Mouse (Mus musculus) kidney, adult 8-10 months (tissue): ENCODE measurements around the gene Cep164.
"Not testable (repeated sequence)": the region's sequence is repeated elsewhere in the genome, so short reads cannot be mapped to it uniquely, and the experiment has no call there.

Source experiments
- DNase-seq, 2 experiments: peaks; one replicate each; pipeline ENCODE4 v3.0.0; 2022

Gene Cep164

GRCm38 (mm10) chr9:45828291-45828963 lies at the start of gene Cep164:
Gene Cep164 (minus strand): TSS chr9:45828691.
- DNase-seq, result peak; percentile 91

DNA sequence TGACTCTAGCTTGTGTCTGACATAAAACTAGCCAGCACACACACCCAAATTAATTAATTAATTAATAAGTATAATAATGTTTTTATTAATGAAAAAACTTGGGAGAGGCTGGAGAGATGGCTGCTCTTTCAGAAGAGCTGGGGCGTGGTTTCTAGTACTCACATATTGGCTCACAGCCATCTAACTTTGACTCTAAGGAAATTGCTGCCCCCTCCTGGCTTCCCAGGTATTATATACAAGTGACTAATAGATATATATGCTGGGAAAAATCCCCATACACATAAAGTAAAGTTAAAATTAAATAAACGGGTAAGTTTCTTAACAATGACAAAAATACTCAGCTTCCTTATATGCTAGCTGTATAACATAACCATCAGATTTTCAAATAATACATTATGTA lies 49.4 kb upstream of the Cep164 start:
- peak; percentile 43 to 61 for DNase-seq

DNA sequence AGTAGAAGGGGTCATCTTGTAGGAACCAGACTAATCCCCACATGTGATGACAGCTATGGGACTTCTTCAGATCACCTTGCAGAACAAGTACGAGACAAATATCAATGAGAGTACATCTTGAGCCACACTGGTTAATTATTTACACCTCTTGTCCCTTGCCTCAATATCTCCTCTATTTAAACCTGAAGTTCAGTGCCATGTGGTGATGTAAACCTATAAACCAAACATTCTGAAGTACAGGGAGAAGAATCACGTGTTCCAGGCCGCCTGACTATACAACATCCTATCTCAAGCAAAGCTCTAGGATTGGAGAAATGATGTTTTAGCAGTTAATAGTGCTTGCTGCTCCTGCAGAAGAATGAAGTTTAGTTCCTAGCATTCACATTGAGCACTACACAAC lies 41.8 kb upstream of the Cep164 start:
- DNase-seq, result no peak

DNA sequence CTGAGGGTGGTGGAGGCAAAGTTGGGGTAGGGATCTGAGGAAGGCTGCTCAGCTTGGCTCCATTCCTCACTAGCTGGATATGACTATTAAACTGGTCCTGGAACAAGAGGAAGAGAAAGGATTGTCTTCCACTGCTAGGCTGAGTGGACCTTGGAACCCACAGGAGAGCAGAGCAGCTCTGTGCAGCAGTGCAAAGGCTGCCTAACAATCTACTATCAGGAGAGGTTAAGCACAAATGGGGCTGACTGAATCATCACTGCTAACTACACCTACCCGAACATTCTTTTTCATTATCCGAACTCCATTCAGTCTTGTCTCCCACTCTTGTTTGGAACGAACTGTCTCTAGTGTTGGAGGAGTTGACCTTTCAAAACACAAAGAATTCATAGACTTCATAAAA lies 40.7 kb upstream of the Cep164 start:
- no peak for DNase-seq

DNA sequence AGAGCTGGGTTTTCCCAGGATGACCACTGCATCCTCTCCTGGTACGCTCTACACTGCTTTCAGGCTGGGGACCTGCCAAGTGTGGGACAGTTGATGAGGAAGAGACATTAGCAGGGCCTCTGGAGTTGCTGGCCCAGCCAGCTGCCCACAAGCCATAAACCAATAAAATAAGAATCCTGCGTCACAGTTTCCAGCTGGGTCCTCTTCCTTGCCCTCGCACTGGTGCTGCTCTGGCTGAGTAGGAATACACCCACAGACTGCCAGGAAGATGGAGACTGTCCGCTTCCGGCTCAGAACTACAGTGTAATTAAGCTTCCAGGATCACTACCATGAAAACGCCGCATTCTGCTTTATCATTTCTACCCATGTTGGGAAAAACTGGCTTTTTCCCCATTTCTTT lies 33.3 kb upstream of the Cep164 start:
- DNase-seq, result no peak

DNA sequence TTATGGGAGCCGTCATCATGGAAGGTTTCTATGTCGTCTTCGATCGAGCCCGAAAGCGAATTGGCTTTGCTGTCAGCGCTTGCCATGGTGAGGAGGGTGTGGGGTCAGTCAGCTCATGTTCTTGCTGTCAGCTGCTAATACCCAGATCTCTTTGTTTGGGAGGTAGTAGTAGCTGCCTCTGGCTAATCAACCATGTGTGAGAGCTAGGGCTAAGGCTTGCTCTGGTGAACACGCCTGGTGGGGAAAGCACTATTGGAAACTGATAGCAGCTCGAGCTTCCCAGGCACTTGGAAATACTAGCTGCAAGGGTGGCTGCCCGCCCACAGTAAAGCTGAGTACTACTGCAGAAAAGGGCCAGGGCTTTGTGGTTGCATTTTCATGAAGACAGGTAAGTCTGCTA lies 30.9 kb upstream of the Cep164 start:
- DNase-seq, result no peak

GRCm38 (mm10) chr9:45854136-45854535 lies 25.6 kb upstream of the Cep164 start:
- DNase-seq, result no peak

- no peak for DNase-seq
Observed at GRCm38 (mm10) chr9:45853695-45854094, 25.2 kb upstream of the Cep164 start.

DNA sequence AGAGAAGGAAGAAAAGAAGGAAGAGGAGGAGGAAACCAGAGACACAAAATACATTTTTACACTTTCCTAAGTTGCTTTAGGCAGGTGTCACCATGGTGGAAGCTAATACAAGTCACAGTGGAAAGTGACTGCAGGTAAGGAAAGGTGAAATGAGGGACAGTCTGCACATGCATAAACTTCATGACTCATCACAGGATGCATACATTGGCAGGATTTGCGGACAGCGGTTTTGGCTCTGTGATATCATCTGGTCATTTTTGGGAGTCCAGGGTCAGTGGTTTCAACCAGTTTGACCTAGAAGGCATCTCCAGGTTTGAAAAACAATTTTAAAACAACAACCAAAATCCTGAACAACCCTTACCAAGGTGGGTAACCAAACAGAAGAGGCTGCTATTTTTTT lies 23.3 kb upstream of the Cep164 start:
- DNase-seq, result no peak

- DNase-seq, result no peak
Observed at GRCm38 (mm10) chr9:45851330-45851729, 22.8 kb upstream of the Cep164 start.

- peak in 1 of 2 experiments; percentile 24 for DNase-seq
Observed at GRCm38 (mm10) chr9:45850528-45851155, 22.2 kb upstream of the Cep164 start.

GRCm38 (mm10) chr9:45849528-45850408 lies 21.3 kb upstream of the Cep164 start:
- no peak for DNase-seq

GRCm38 (mm10) chr9:45846891-45847460 lies 18.5 kb upstream of the Cep164 start:
- DNase-seq, result no peak

- not testable (repeated sequence) for DNase-seq
Observed at GRCm38 (mm10) chr9:45846176-45846575, 17.7 kb upstream of the Cep164 start.

GRCm38 (mm10) chr9:45845541-45845940 lies 17.1 kb upstream of the Cep164 start:
- no peak for DNase-seq

DNA sequence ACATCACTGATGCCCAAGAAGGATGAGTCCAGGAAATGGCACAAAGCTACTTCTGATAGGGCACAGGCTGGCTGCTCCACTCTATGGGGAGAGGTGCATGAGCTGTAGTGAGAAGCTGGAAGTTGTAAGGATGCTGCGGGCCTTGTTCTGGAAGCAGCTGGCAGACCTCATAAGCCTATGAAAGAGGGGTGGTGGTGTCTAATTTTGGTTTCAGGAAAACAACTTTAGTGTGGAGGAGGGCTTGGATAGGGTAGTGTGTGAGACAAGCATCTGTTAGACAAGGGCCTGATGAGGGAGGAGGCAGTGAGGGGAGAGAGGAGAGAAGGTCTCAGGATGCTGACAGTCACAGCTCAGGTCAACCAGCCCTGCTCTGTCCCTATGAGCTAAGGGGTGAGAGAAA lies 15.3 kb upstream of the Cep164 start:
- DNase-seq, result no peak

DNA sequence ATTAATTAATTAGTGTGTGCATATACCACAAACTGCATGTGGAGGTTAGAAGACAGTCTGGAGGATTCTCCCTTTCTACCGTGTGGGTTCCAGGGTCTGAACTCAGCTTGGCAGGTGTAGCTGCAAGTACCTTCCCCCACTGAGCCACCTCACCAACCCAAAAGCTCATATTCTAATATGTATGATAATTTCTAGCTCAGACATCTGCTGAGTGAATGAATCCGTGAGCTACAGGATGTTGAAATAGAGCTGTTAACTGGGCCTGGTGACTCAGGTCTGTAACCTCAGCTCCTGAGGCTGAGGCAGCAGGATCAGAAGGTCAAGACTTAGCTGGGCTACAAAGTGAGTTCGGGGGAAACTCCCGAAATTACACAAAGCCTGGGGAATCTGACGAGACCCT lies 14.5 kb upstream of the Cep164 start:
- DNase-seq, result no peak

DNA sequence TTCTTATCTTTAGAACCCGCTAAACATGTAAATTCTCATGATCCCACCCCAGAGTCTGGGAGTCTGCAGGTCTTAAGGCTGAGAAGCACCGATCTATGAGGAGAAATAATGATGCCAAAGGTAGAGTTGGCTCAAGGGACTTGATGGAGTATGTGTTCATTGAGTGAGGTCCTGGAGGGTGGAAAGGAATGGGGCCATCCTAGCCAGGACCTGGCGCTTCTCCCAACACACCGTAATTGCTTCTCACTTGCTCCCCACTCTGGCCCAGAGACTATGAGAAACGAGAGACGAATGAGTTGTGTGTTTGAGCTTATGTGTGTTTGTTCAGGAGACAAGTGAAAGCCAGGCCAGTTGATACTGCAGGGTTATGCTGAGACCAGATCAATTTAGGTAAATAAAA lies 13.0 kb upstream of the Cep164 start:
- no peak for DNase-seq

DNA sequence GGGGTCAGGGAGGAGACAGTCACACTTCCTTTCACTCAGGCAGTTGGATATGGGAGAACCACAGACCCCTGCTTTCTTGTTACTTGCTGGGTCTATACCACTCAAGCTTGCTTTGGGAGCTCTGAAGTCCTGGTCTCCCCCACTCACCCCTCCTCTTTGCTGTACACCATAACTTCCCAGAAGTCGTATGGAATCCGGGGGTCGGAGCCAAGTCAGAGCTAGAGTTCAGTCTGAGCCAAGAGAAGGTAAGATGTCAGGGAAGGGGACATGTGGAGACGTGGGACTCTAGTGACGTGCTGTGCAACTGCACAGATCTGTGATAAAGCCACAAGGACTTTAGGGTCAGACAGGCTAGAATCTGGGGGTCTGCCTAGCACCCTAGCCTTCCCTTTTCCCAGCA lies 11.8 kb upstream of the Cep164 start:
- no peak for DNase-seq

GRCm38 (mm10) chr9:45839982-45840300 lies 11.4 kb upstream of the Cep164 start:
- no peak for DNase-seq

DNA sequence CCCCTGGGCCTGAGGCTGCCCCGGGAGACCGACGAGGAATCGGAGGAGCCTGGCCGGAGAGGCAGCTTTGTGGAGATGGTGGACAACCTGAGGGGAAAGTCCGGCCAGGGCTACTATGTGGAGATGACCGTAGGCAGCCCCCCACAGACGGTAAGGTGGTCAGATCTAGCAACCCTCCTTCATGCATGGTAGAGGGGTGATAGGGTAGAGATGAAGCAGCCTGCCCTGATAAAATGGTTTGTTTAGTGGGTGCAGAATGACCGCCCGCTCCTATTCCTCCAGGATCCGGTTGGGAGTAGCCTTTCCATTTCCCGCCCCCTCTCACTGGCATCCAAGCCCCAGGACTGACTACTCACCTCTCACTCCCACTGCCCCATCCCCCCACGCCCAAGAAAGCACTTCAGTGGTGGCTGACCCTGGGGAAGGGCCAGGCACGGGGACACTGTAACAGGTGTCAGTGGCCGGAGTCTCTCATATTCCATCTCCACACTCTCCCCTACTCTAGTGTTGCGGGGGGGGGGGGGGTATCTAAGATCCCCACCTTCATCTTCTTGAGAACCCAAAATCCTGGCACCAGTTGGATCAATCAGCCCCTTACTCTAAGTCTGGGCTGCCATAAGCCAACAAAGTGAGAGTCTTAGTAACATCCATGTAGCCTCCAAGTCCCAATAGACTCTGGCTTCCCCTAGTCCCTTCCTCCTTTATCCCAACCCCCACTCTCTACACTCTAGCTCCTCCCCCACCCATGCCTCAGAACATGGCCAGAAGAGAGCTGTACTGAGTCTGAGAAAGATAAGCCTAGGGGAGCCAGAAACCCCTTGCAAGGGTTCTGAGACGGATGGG lies 10.9 kb upstream of the Cep164 start:
- peak; percentile 16 to 23 for DNase-seq

DNA sequence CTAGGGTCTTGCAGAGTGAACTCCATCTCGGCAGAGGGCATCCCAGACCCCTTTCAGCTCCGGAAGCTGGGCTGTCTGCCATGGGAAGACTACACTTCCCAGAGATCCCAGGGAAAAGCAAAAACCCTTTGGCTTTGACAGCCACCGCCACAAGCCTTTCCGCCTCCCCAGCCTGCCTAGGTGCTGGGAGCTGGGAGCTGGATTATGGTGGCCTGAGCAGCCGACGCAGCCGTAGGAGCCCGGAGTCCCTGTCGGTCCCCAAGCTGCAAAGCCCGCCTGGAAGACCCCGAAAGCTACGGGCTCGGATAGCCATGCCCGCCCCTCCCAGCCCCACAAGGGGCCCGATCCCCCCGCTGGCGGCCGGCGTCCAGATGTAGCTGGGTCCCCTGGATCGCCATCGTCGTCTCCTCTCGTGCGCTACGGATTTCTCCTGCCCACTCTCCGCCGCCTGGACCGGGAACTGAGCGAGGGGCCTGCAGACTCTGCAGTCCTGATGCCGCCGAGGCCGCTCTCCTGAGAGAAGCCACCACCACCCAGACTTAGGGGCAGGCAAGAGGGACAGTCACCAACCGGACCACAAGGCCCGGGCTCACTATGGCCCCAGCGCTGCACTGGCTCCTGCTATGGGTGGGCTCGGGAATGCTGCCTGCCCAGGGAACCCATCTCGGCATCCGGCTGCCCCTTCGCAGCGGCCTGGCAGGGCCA lies 10.1 kb upstream of the Cep164 start, which contains the start of gene Bace1:
Bace1 (plus strand) TSS at position 147 of the 705 bp plus-strand sequence.
- peak; percentile 85 to 86 for DNase-seq
